Mouse (Mus musculus): Measurements from ENCODE around the gene Wdr63.

GRCm38 (mm10) chr3:145992796-145993195 lies 115.1 kb downstream of the Wdr63 start:
- no peak for TF ChIP-seq CTCF (IDR thresholded peaks at IDR 0.05; ENCODE audit: insufficient read depth, low read length)
- TF ChIP-seq POLR2A (IDR thresholded peaks at IDR 0.05; ENCODE audit: borderline replicate concordance, extremely low read depth, low read depth, low read length): no peak
